Mouse (Mus musculus): ENCODE results near the gene Gipr. TPM values are rescaled to one million over a fixed set of nuclear protein-coding genes. Genes with fewer than 3 reads are reported as not detected.

Gene Gipr
- polyA plus RNA-seq, 1 experiment from 2014 or later = 3.1 TPM

DNA sequence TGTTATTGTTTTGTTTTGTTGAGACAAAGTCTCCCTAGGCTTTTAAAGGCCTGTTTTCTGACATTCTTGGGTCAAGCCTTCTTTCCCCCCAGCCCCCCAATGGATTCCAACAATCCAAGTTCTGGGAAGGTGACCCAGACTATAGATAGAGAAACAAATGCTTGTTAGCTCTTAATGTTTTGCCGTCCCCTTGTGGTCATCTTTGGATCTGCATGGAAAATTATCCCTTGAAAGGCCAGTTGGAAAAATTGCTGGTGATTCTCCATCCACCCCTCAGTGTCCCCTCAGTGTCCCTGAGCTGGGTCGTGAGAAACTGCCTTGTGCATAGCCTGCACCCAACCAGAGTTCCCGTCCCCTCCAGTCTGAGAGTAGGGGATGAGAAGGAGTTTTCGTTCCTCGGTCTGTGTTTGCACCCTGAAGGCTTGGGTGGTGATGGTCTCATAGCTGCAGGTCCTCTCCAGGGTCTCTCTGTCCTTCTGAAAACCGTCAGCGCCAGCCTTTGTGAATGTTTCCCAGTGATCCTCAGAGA is 43.1 kb upstream of the Gipr start:
- 48% methylated on average over 7 of the region's 7 CpGs for WGBS
- Histone ChIP-seq H3K4me1 (ENCODE audit: control insufficient read depth, insufficient read depth, low read length) (peaks cover 9% of the 10 kb centered on the region), H3K27me3 (ENCODE audit: control insufficient read depth, insufficient read depth, low read length) (no peaks in the 10 kb centered on the region), H3K4me2 (ENCODE audit: low read length) (no peak overlapping the region), H3K27ac (replicated peaks; ENCODE audit: low read depth, low read length) (no peak overlapping the region), H3K36me3 (ENCODE audit: control insufficient read depth, insufficient read depth, low read length) (peaks cover 16% of the 10 kb centered on the region), H3K4me3 (replicated peaks; ENCODE audit: low read depth, low read length) (no peak overlapping the region), H3K9ac (replicated peaks; ENCODE audit: low read length) (no peak overlapping the region), H3K9me3 (ENCODE audit: control insufficient read depth, low read length) (no peaks in the 10 kb centered on the region)
- DNase-seq (peak; percentile 83), ATAC-seq (ENCODE audit: low FRiP score, low TSS enrichment) (no peak)

DNA sequence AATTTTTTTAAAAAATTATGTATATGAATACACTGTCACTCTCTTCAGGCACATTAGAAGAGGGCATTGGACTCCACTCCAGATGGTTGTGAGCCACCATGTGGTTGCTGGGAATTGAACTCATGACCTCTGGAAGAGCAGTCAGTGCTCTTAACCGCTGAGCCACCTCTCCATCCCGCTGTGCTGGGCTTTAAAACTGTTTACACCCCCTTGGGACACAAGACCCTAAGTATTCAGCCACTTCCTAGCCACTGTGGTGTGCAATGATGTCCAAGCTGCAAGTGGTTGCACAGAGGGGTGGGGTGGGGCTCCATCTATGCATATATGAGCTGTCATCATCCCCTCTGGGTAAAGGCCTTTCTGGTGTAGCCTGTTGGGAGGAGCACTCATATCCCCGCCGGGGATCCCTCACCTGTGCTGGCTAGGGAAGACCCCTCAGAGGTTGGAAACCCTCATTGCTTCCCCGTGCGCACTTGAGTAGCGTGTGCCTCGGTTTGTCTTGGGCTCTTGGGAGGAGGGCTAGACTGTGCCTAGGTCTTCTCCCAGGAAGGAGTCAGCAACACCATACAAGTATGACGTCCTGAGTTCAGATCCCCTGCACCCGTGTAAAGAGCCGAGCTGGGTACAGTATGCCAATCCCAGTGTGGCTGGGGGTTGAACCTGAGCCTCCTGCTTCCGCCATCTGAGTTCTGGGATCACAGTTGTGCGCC is 42.4 kb upstream of the Gipr start:
- Histone ChIP-seq H3K27me3 (ENCODE audit: control insufficient read depth, insufficient read depth, low read length) (no peaks in the 10 kb centered on the region), H3K27ac (replicated peaks; ENCODE audit: low read depth, low read length) (no peak overlapping the region), H3K9ac (replicated peaks; ENCODE audit: low read length) (no peak overlapping the region), H3K36me3 (ENCODE audit: control insufficient read depth, insufficient read depth, low read length) (peaks cover 20% of the 10 kb centered on the region), H3K4me1 (ENCODE audit: control insufficient read depth, insufficient read depth, low read length) (peaks cover 9% of the 10 kb centered on the region), H3K4me3 (replicated peaks; ENCODE audit: low read depth, low read length) (no peak overlapping the region), H3K9me3 (ENCODE audit: control insufficient read depth, low read length) (no peaks in the 10 kb centered on the region), H3K4me2 (ENCODE audit: low read length) (no peak overlapping the region)
- DNase-seq (no peak), ATAC-seq (ENCODE audit: low FRiP score, low TSS enrichment) (no peak)
- WGBS = 83% methylated on average over 13 of the region's 13 CpGs

DNA sequence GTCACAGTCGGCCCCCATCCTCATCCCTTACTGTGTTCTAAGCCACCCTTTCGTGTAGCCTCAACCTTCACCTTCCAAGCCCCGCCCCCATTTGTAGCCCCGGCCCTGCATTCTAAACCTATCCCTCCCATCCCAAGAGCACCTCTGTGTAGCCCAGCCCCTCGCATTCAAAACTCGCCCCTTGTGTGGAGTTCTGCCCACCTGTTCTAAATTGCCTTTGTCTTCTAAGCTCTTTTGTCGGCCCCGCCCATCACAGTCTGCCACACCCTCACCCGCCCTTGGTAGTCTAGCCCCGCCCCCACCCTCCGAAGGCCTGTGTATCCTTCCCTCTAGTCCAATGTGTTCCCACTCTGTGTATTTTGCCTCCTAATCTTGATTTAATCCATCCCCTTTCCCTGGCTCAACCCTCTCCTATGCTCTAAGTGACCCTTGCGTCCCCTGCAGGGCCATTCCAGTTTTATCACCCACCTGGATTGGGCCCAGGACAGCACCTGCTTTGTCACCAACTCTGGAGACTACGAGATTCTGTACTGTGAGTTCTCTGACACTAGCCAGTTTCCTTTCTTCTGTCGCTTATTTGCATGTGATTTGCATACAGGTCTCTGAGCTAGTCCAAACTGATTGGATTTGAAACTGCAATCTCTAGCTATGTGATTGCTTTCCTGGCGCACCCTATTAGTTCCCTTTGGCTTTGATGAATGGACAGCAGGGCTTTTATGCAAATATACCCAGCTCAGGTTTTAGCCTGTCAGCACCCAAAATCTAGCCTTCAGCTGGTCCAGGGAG is 36.3 kb upstream of the Gipr start:
- ATAC-seq (ENCODE audit: low FRiP score, low TSS enrichment) (0 out of 2 replicates have a peak, but pooled peaks have one; percentile 8), DNase-seq (no peak)
- Histone ChIP-seq H3K9me3 (ENCODE audit: control insufficient read depth, low read length) (no peaks in the 10 kb centered on the region), H3K9ac (replicated peaks; ENCODE audit: low read length) (no peak overlapping the region), H3K4me1 (ENCODE audit: control insufficient read depth, insufficient read depth, low read length) (no peaks in the 10 kb centered on the region), H3K27ac (replicated peaks; ENCODE audit: low read depth, low read length) (no peak overlapping the region), H3K4me2 (ENCODE audit: low read length) (no peak overlapping the region), H3K4me3 (replicated peaks; ENCODE audit: low read depth, low read length) (no peak overlapping the region), H3K36me3 (ENCODE audit: control insufficient read depth, insufficient read depth, low read length) (peaks cover 53% of the 10 kb centered on the region), H3K27me3 (ENCODE audit: control insufficient read depth, insufficient read depth, low read length) (no peaks in the 10 kb centered on the region)
- 63% methylated on average over 15 of the region's 15 CpGs for WGBS

DNA sequence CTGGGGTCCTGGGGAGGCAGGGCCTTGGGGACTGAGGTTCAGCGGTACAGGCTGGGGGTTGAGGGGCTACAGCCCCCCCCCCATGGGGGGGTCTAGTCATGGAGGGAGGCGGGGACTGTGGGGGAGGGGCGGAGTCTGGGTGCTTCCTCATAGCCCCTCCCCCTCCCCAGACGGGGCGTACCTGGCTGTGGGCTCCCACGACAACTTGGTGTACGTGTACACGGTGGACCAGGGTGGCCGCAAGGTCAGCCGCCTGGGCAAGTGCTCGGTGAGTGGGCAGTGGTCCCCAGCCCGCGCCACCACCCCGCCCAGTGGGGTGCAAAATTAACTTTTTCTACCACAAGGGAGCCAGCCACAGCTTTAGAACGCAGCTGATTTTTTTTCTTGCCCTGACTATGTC is 35.7 kb upstream of the Gipr start:
- WGBS = 71% methylated on average over 15 of the region's 15 CpGs
- ATAC-seq (ENCODE audit: low FRiP score, low TSS enrichment) = 0 out of 2 replicates have a peak, but pooled peaks have one; percentile 46

DNA sequence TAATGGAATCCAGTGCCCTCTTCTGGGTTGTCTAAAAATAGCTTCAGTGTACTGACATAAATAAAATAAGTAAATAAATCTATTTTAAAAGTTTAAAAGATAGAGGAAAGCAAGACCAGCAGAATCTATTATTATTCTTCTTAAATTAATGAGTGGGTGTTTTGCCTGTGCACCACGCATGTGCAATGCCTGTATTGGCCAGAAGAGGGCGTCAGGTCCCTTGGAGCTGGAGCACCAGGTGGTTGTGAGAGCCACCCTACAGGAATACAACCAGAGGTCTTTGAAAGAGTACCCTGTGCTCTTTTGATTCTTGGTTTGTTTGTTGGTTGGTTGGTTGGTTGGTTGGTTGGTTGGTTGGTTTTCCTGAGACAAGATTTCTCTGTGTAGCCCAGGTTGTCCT is 32.1 kb upstream of the Gipr start:
- ATAC-seq (ENCODE audit: low FRiP score, low TSS enrichment) (no peak), DNase-seq (no peak)
- H3K27me3 ChIP-seq (ENCODE audit: control insufficient read depth, insufficient read depth, low read length) = no peaks in the 10 kb centered on the region
- H3K4me2 ChIP-seq (ENCODE audit: low read length) = no peak overlapping the region
- peaks cover 70% of the 10 kb centered on the region for H3K36me3 ChIP-seq (ENCODE audit: control insufficient read depth, insufficient read depth, low read length)
- H3K9ac ChIP-seq (replicated peaks; ENCODE audit: low read length) = no peak overlapping the region
- 36% methylated on average over 2 of the region's 2 CpGs for WGBS
- H3K27ac ChIP-seq (replicated peaks; ENCODE audit: low read depth, low read length) = no peak overlapping the region
- no peaks in the 10 kb centered on the region for H3K4me1 ChIP-seq (ENCODE audit: control insufficient read depth, insufficient read depth, low read length)
- H3K4me3 ChIP-seq (replicated peaks; ENCODE audit: low read depth, low read length) = no peak overlapping the region
- H3K9me3 ChIP-seq (ENCODE audit: control insufficient read depth, low read length) = no peaks in the 10 kb centered on the region

More for the DNA sequence above, 35.7 kb upstream of the Gipr start:
- no peak overlapping the region for H3K4me3 ChIP-seq (replicated peaks; ENCODE audit: low read depth, low read length)
- H3K36me3 ChIP-seq (ENCODE audit: control insufficient read depth, insufficient read depth, low read length) = peaks cover 59% of the 10 kb centered on the region
- H3K4me2 ChIP-seq (ENCODE audit: low read length) = no peak overlapping the region
- no peaks in the 10 kb centered on the region for H3K4me1 ChIP-seq (ENCODE audit: control insufficient read depth, insufficient read depth, low read length)
- DNase-seq = no peak
- H3K27ac ChIP-seq (replicated peaks; ENCODE audit: low read depth, low read length) = no peak overlapping the region
- H3K9ac ChIP-seq (replicated peaks; ENCODE audit: low read length) = no peak overlapping the region
- H3K27me3 ChIP-seq (ENCODE audit: control insufficient read depth, insufficient read depth, low read length) = no peaks in the 10 kb centered on the region
- no peaks in the 10 kb centered on the region for H3K9me3 ChIP-seq (ENCODE audit: control insufficient read depth, low read length)

DNA sequence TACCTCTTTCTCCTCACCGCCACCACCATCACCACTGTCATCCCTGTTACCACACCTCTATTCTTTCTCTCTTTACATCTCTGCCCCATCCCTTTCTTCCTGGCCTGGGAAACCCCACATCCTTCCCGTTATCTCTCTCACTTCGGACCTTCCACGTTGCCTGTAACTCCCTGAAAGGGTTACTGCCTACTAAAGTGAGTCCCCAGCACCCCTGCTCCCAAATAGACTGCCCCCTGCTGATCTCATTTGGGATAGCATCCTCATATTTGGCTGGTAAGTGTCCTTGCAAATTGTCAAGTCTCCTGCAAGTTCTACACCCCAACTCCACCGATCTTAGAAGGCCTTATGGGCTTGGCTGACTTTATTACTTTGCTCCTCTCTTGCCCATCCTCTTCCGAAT is 30.7 kb upstream of the Gipr start:
- peaks cover 79% of the 10 kb centered on the region for H3K36me3 ChIP-seq (ENCODE audit: control insufficient read depth, insufficient read depth, low read length)
- no peaks in the 10 kb centered on the region for H3K4me1 ChIP-seq (ENCODE audit: control insufficient read depth, insufficient read depth, low read length)
- DNase-seq = peak; percentile 63
- H3K4me3 ChIP-seq (replicated peaks; ENCODE audit: low read depth, low read length) = no peak overlapping the region
- 64% methylated on average over 6 of the region's 6 CpGs for WGBS
- H3K27ac ChIP-seq (replicated peaks; ENCODE audit: low read depth, low read length) = no peak overlapping the region
- no peak overlapping the region for H3K4me2 ChIP-seq (ENCODE audit: low read length)
- no peaks in the 10 kb centered on the region for H3K27me3 ChIP-seq (ENCODE audit: control insufficient read depth, insufficient read depth, low read length)
- no peaks in the 10 kb centered on the region for H3K9me3 ChIP-seq (ENCODE audit: control insufficient read depth, low read length)
- ATAC-seq (ENCODE audit: low FRiP score, low TSS enrichment) = no peak
- H3K9ac ChIP-seq (replicated peaks; ENCODE audit: low read length) = no peak overlapping the region

DNA sequence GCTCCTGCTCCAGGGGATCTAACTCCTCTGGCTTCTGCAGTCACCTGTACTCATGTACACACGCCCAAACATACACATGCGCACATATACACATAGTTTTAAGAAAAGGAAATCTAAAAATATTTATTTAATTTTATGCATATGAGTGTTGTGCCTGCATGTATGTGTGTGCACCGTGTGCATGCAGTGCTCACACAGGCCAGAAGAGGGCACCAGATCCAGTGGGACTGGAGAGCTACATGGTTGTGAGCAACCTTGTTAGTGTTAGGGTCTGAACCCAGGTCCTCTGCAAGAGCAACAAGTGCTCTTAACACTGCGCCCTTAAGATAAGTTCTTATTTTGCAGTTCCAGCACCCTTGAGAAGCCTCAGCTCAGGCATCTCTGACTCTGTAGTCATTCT is 28.7 kb upstream of the Gipr start:
- Histone ChIP-seq H3K9ac (replicated peaks; ENCODE audit: low read length) (no peak overlapping the region), H3K4me1 (ENCODE audit: control insufficient read depth, insufficient read depth, low read length) (no peaks in the 10 kb centered on the region), H3K9me3 (ENCODE audit: control insufficient read depth, low read length) (no peaks in the 10 kb centered on the region), H3K36me3 (ENCODE audit: control insufficient read depth, insufficient read depth, low read length) (peaks cover 80% of the 10 kb centered on the region), H3K4me3 (replicated peaks; ENCODE audit: low read depth, low read length) (no peak overlapping the region), H3K27me3 (ENCODE audit: control insufficient read depth, insufficient read depth, low read length) (no peaks in the 10 kb centered on the region), H3K4me2 (ENCODE audit: low read length) (no peak overlapping the region), H3K27ac (replicated peaks; ENCODE audit: low read depth, low read length) (no peak overlapping the region)
- no peak for ATAC-seq (ENCODE audit: low FRiP score, low TSS enrichment)
- WGBS = 98% methylated on average over 4 of the region's 4 CpGs
- DNase-seq = no peak

DNA sequence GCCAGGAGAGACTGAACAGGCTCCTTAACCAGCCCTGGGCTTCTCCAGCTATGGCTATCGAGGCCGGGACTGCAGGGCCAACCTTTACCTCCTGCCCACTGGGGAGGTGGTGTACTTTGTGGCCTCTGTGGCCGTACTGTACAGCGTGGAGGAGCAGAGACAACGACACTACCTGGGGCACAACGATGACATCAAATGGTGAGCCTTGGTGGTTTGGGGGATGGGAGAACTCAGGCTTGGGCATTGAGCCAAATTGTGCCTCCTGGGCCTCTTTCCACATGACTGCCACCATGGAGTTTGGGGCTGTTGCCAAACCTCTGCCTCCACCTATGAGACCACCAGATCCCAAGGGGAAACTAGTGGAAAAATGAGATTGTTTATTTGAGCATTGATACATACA is 18.8 kb upstream of the Gipr start:
- Histone ChIP-seq H3K9ac (replicated peaks; ENCODE audit: low read length) (no peak overlapping the region), H3K9me3 (ENCODE audit: control insufficient read depth, low read length) (no peaks in the 10 kb centered on the region), H3K27me3 (ENCODE audit: control insufficient read depth, insufficient read depth, low read length) (peaks cover 6% of the 10 kb centered on the region; the same call in 1 of the 2 replicates), H3K27ac (replicated peaks; ENCODE audit: low read depth, low read length) (peak overlapping the region; percentile 37; the same call in 1 of the 2 replicates), H3K4me2 (ENCODE audit: low read length) (no peak overlapping the region), H3K36me3 (ENCODE audit: control insufficient read depth, insufficient read depth, low read length) (peaks cover 41% of the 10 kb centered on the region), H3K4me1 (ENCODE audit: control insufficient read depth, insufficient read depth, low read length) (peaks cover 4% of the 10 kb centered on the region; the same call in 1 of the 2 replicates), H3K4me3 (replicated peaks; ENCODE audit: low read depth, low read length) (no peak overlapping the region)
- WGBS = 60% methylated on average over 6 of the region's 6 CpGs
- DNase-seq = peak; percentile 71
- no peak for ATAC-seq (ENCODE audit: low FRiP score, low TSS enrichment)

All from midbrain, embryonic 14.5 days (tissue).